Mouse (Mus musculus): ENCODE measurements at regions not wholly inside any gene's neighbourhood (a gene's known extent, or its start where the extent isn't known, plus 50 kb on each side); places are given as distances from the start of the nearest gene placed in this dataset.

GRCm38 (mm10) chr10:17418227-17418685, 304.8 kb upstream of the Cited2 start:
- H3K36me3 ChIP-seq (ENCODE audit: control insufficient read depth, insufficient read depth, low read length) = no peaks in the 10 kb centered on the region
- no peaks in the 10 kb centered on the region for H3K27me3 ChIP-seq (ENCODE audit: control insufficient read depth, insufficient read depth, low read length)
- no peak overlapping the region for H3K4me2 ChIP-seq (ENCODE audit: low read length)
- no peak overlapping the region for H3K9ac ChIP-seq (ENCODE audit: low read length)
- 76% methylated on average over 7 of the region's 7 CpGs for WGBS
- ATAC-seq (ENCODE audit: insufficient number of reproducible peaks, insufficient read depth, low FRiP score, low read depth) = no peak
- H3K27ac ChIP-seq (replicated peaks in 1 of 2; ENCODE audit: control insufficient read depth in 1 of 2, insufficient read depth in 1 of 2, low read depth in 2 of 2, low read length in 2 of 2) = no peak overlapping the region
- no peaks in the 10 kb centered on the region for H3K4me1 ChIP-seq (ENCODE audit: control insufficient read depth in 2 of 2, insufficient read depth in 2 of 2, low read length in 2 of 2)
- no peaks in the 10 kb centered on the region for H3K9me3 ChIP-seq (ENCODE audit: control insufficient read depth, low read length)
- no peak overlapping the region for H3K4me3 ChIP-seq (ENCODE audit: control insufficient read depth in 1 of 2, insufficient read depth in 1 of 2, low read depth in 1 of 2, low read length in 2 of 2)

GRCm38 (mm10) chr10:17423584-17424278, 299.3 kb upstream of the Cited2 start:
- Histone ChIP-seq H3K27ac (replicated peaks in 1 of 2; ENCODE audit: control insufficient read depth in 1 of 2, insufficient read depth in 1 of 2, low read depth in 2 of 2, low read length in 2 of 2) (no peak overlapping the region), H3K9me3 (ENCODE audit: control insufficient read depth, low read length) (no peaks in the 10 kb centered on the region), H3K9ac (ENCODE audit: low read length) (no peak overlapping the region), H3K36me3 (ENCODE audit: control insufficient read depth, insufficient read depth, low read length) (no peaks in the 10 kb centered on the region), H3K4me2 (ENCODE audit: low read length) (no peak overlapping the region), H3K4me3 (ENCODE audit: control insufficient read depth in 1 of 2, insufficient read depth in 1 of 2, low read depth in 1 of 2, low read length in 2 of 2) (no peak overlapping the region), H3K4me1 (ENCODE audit: control insufficient read depth in 2 of 2, insufficient read depth in 2 of 2, low read length in 2 of 2) (no peaks in the 10 kb centered on the region), H3K27me3 (ENCODE audit: control insufficient read depth, insufficient read depth, low read length) (no peaks in the 10 kb centered on the region)
- 65% methylated on average over 4 of the region's 4 CpGs for WGBS
- no peak for ATAC-seq (ENCODE audit: insufficient number of reproducible peaks, insufficient read depth, low FRiP score, low read depth)

- no peak for ATAC-seq (ENCODE audit: insufficient number of reproducible peaks, insufficient read depth, low FRiP score, low read depth)
- Histone ChIP-seq H3K4me3 (ENCODE audit: control insufficient read depth in 1 of 2, insufficient read depth in 1 of 2, low read depth in 1 of 2, low read length in 2 of 2) (no peak overlapping the region), H3K27ac (replicated peaks in 1 of 2; ENCODE audit: control insufficient read depth in 1 of 2, insufficient read depth in 1 of 2, low read depth in 2 of 2, low read length in 2 of 2) (no peak overlapping the region), H3K4me2 (ENCODE audit: low read length) (no peak overlapping the region), H3K9ac (ENCODE audit: low read length) (no peak overlapping the region), H3K27me3 (ENCODE audit: control insufficient read depth, insufficient read depth, low read length) (no peaks in the 10 kb centered on the region), H3K36me3 (ENCODE audit: control insufficient read depth, insufficient read depth, low read length) (no peaks in the 10 kb centered on the region), H3K4me1 (ENCODE audit: control insufficient read depth in 2 of 2, insufficient read depth in 2 of 2, low read length in 2 of 2) (no peaks in the 10 kb centered on the region), H3K9me3 (ENCODE audit: control insufficient read depth, low read length) (no peaks in the 10 kb centered on the region)
- 56% methylated on average over 3 of the region's 3 CpGs for WGBS
These were observed 296.8 kb upstream of the Cited2 start for GRCm38 (mm10) chr10:17426197-17426596.

GRCm38 (mm10) chr10:17427316-17427715, 295.7 kb upstream of the Cited2 start:
- Histone ChIP-seq H3K36me3 (ENCODE audit: control insufficient read depth, insufficient read depth, low read length) (no peaks in the 10 kb centered on the region), H3K4me3 (ENCODE audit: control insufficient read depth in 1 of 2, insufficient read depth in 1 of 2, low read depth in 1 of 2, low read length in 2 of 2) (no peak overlapping the region)

GRCm38 (mm10) chr10:17428315-17428714, 294.7 kb upstream of the Cited2 start:
- Histone ChIP-seq H3K4me2 (ENCODE audit: low read length) (no peak overlapping the region), H3K27me3 (ENCODE audit: control insufficient read depth, insufficient read depth, low read length) (no peaks in the 10 kb centered on the region), H3K4me3 (ENCODE audit: control insufficient read depth in 1 of 2, insufficient read depth in 1 of 2, low read depth in 1 of 2, low read length in 2 of 2) (no peak overlapping the region), H3K36me3 (ENCODE audit: control insufficient read depth, insufficient read depth, low read length) (no peaks in the 10 kb centered on the region), H3K9me3 (ENCODE audit: control insufficient read depth, low read length) (no peaks in the 10 kb centered on the region), H3K9ac (ENCODE audit: low read length) (no peak overlapping the region), H3K27ac (replicated peaks in 1 of 2; ENCODE audit: control insufficient read depth in 1 of 2, insufficient read depth in 1 of 2, low read depth in 2 of 2, low read length in 2 of 2) (no peak overlapping the region), H3K4me1 (ENCODE audit: control insufficient read depth in 2 of 2, insufficient read depth in 2 of 2, low read length in 2 of 2) (no peaks in the 10 kb centered on the region)
- WGBS = 59% methylated on average over 3 of the region's 3 CpGs
- ATAC-seq (ENCODE audit: insufficient number of reproducible peaks, insufficient read depth, low FRiP score, low read depth) = no peak

More at GRCm38 (mm10) chr10:17427316-17427715, 295.7 kb upstream of the Cited2 start:
- no peak for ATAC-seq (ENCODE audit: insufficient number of reproducible peaks, insufficient read depth, low FRiP score, low read depth)
- Histone ChIP-seq H3K9ac (ENCODE audit: low read length) (no peak overlapping the region), H3K27me3 (ENCODE audit: control insufficient read depth, insufficient read depth, low read length) (no peaks in the 10 kb centered on the region), H3K9me3 (ENCODE audit: control insufficient read depth, low read length) (no peaks in the 10 kb centered on the region), H3K27ac (replicated peaks in 1 of 2; ENCODE audit: control insufficient read depth in 1 of 2, insufficient read depth in 1 of 2, low read depth in 2 of 2, low read length in 2 of 2) (no peak overlapping the region), H3K4me1 (ENCODE audit: control insufficient read depth in 2 of 2, insufficient read depth in 2 of 2, low read length in 2 of 2) (no peaks in the 10 kb centered on the region), H3K4me2 (ENCODE audit: low read length) (no peak overlapping the region)

- no peak overlapping the region for H3K4me2 ChIP-seq (ENCODE audit: low read length)
- H3K9ac ChIP-seq (ENCODE audit: low read length) = no peak overlapping the region
- H3K27me3 ChIP-seq (ENCODE audit: control insufficient read depth, insufficient read depth, low read length) = no peaks in the 10 kb centered on the region
- H3K4me1 ChIP-seq (ENCODE audit: control insufficient read depth in 2 of 2, insufficient read depth in 2 of 2, low read length in 2 of 2) = no peaks in the 10 kb centered on the region
- H3K36me3 ChIP-seq (ENCODE audit: control insufficient read depth, insufficient read depth, low read length) = no peaks in the 10 kb centered on the region
- ATAC-seq (ENCODE audit: insufficient number of reproducible peaks, insufficient read depth, low FRiP score, low read depth) = no peak
- WGBS = 61% methylated on average over 8 of the region's 8 CpGs
- H3K27ac ChIP-seq (replicated peaks in 1 of 2; ENCODE audit: control insufficient read depth in 1 of 2, insufficient read depth in 1 of 2, low read depth in 2 of 2, low read length in 2 of 2) = no peak overlapping the region
- no peaks in the 10 kb centered on the region for H3K9me3 ChIP-seq (ENCODE audit: control insufficient read depth, low read length)
- H3K4me3 ChIP-seq (ENCODE audit: control insufficient read depth in 1 of 2, insufficient read depth in 1 of 2, low read depth in 1 of 2, low read length in 2 of 2) = no peak overlapping the region
These were observed 291.9 kb upstream of the Cited2 start for GRCm38 (mm10) chr10:17431068-17431467.

GRCm38 (mm10) chr10:17434098-17434497, 288.9 kb upstream of the Cited2 start:
- H3K36me3 ChIP-seq (ENCODE audit: control insufficient read depth, insufficient read depth, low read length) = no peaks in the 10 kb centered on the region
- no peaks in the 10 kb centered on the region for H3K27me3 ChIP-seq (ENCODE audit: control insufficient read depth, insufficient read depth, low read length)
- no peak overlapping the region for H3K4me3 ChIP-seq (ENCODE audit: control insufficient read depth in 1 of 2, insufficient read depth in 1 of 2, low read depth in 1 of 2, low read length in 2 of 2)
- ATAC-seq (ENCODE audit: insufficient number of reproducible peaks, insufficient read depth, low FRiP score, low read depth) = no peak
- H3K9ac ChIP-seq (ENCODE audit: low read length) = no peak overlapping the region
- no peaks in the 10 kb centered on the region for H3K9me3 ChIP-seq (ENCODE audit: control insufficient read depth, low read length)
- WGBS = 74% methylated on average over 4 of the region's 4 CpGs
- no peaks in the 10 kb centered on the region for H3K4me1 ChIP-seq (ENCODE audit: control insufficient read depth in 2 of 2, insufficient read depth in 2 of 2, low read length in 2 of 2)
- H3K4me2 ChIP-seq (ENCODE audit: low read length) = no peak overlapping the region
- no peak overlapping the region for H3K27ac ChIP-seq (replicated peaks in 1 of 2; ENCODE audit: control insufficient read depth in 1 of 2, insufficient read depth in 1 of 2, low read depth in 2 of 2, low read length in 2 of 2)

GRCm38 (mm10) chr10:17450240-17450639, 272.8 kb upstream of the Cited2 start:
- H3K4me2 ChIP-seq (ENCODE audit: low read length) = no peak overlapping the region
- H3K27ac ChIP-seq (replicated peaks in 1 of 2; ENCODE audit: control insufficient read depth in 1 of 2, insufficient read depth in 1 of 2, low read depth in 2 of 2, low read length in 2 of 2) = no peak overlapping the region
- 54% methylated on average over 4 of the region's 4 CpGs for whole genome bisulfite sequencing
- H3K4me1 ChIP-seq (ENCODE audit: control insufficient read depth in 2 of 2, insufficient read depth in 2 of 2, low read length in 2 of 2) = no peaks in the 10 kb centered on the region
- no peaks in the 10 kb centered on the region for H3K9me3 ChIP-seq (ENCODE audit: control insufficient read depth, low read length)
- H3K36me3 ChIP-seq (ENCODE audit: control insufficient read depth, insufficient read depth, low read length) = no peaks in the 10 kb centered on the region
- H3K4me3 ChIP-seq (ENCODE audit: control insufficient read depth in 1 of 2, insufficient read depth in 1 of 2, low read depth in 1 of 2, low read length in 2 of 2) = no peak overlapping the region
- H3K9ac ChIP-seq (ENCODE audit: low read length) = no peak overlapping the region
- ATAC-seq (ENCODE audit: insufficient number of reproducible peaks, insufficient read depth, low FRiP score, low read depth) = no peak
- no peaks in the 10 kb centered on the region for H3K27me3 ChIP-seq (ENCODE audit: control insufficient read depth, insufficient read depth, low read length)

All from heart, embryonic 14.5 days (tissue).